In genomic region chr5:5264712-5265111, GRCm38 (mm10) we compare ENCODE assay signal across 12 mouse cellular contexts.
DNase-seq lines count a peak whose midpoint lies in the region; ATAC-seq and TF ChIP-seq lines count a peak whose summit lies in the region.
"Had no signal": no experiment of that assay in that cellular context is flagged by ENCODE, and none has a peak within 500 bp of the region (broad histone marks: within the 10 kb centered on the region; RNA-seq: fewer than 3 reads in every experiment).

No protein-coding gene starts in this region.

- peak overlapping the region; percentile 93 for H3K27ac ChIP-seq in left cerebral cortex, adult 2 months
- peak overlapping the region; percentile 81 for H3K27ac ChIP-seq in hindbrain, embryonic 12.5 days
- H3K27ac ChIP-seq in midbrain, embryonic 16.5 days (ENCODE audit: low read length): peak overlapping the region; percentile 84
- H3K27ac ChIP-seq: kidney, postnatal 0 days; limb, embryonic 13.5 days had no signal

- DNase-seq in frontal cortex, postnatal 14 days (ENCODE audit: low spot score in 2 of 2): no peak
- peak in 1 of 2 experiments; percentile 32 for DNase-seq in left cerebral cortex, adult 2 months (ENCODE audit: extremely low spot score in 1 of 2, low spot score in 2 of 2)
- DNase-seq in left cerebral cortex, adult 8-10 months (ENCODE audit: low spot score in 2 of 2): no peak
- no peak for DNase-seq in ovary, adult 18-20 months (ENCODE audit: low spot score)

- peaks cover 30% of the 10 kb centered on the region for H3K4me1 ChIP-seq in hindbrain, embryonic 12.5 days
- peaks cover 9% of the 10 kb centered on the region; the same call in 1 of the 2 replicates for H3K4me1 ChIP-seq in midbrain, embryonic 16.5 days (ENCODE audit: control insufficient read depth, insufficient read depth, low read length)

- intact Hi-C loops in left cerebral cortex, adult 2 months (cut with DNase I): loop anchor here (2.0 kb wide), 1 partner anchor 116 kb away; no protein-coding TSS in a partner anchor

- 88% methylated on average over 2 of the region's 2 CpGs for WGBS in hindbrain, embryonic 12.5 days
- 65% methylated on average over 2 of the region's 2 CpGs for WGBS in midbrain, embryonic 16.5 days

- no peaks in the 10 kb centered on the region for H3K9me3 ChIP-seq in hindbrain, embryonic 12.5 days (replicated peaks)
- no peaks in the 10 kb centered on the region for H3K9me3 ChIP-seq in midbrain, embryonic 16.5 days (replicated peaks; ENCODE audit: control insufficient read depth, low read length, poor library complexity, severe bottlenecking)
- H3K9me3 ChIP-seq: limb, embryonic 13.5 days had no signal

- peak; percentile 10; the same call in 1 of the 2 replicates for ATAC-seq in frontal cortex, adult (ENCODE audit: low TSS enrichment)
- ATAC-seq in hindbrain, embryonic 12.5 days (ENCODE audit: low FRiP score): no peak
- ATAC-seq in midbrain, embryonic 16.5 days: 0 out of 2 replicates have a peak, but pooled peaks have one; percentile 7
- no peak for ATAC-seq in cerebellum, adult (ENCODE audit: insufficient number of reproducible peaks, low FRiP score, low TSS enrichment)
- ATAC-seq: intestine, embryonic 16.5 days had no signal

- no peaks in the 10 kb centered on the region for H3K27me3 ChIP-seq in hindbrain, embryonic 12.5 days
- H3K27me3 ChIP-seq in midbrain, embryonic 16.5 days (ENCODE audit: control insufficient read depth, insufficient read depth, low read depth, low read length): no peaks in the 10 kb centered on the region
- H3K27me3 ChIP-seq: limb, embryonic 13.5 days; Patski had no signal

- no peak overlapping the region for H3K9ac ChIP-seq in hindbrain, embryonic 12.5 days
- H3K9ac ChIP-seq in midbrain, embryonic 16.5 days (ENCODE audit: low read depth, low read length): peak overlapping the region; percentile 62
- H3K9ac ChIP-seq: limb, embryonic 13.5 days had no signal

- no peaks in the 10 kb centered on the region for H3K36me3 ChIP-seq in hindbrain, embryonic 12.5 days
- H3K36me3 ChIP-seq in midbrain, embryonic 16.5 days (ENCODE audit: control insufficient read depth, insufficient read depth, low read length): no peaks in the 10 kb centered on the region
- H3K36me3 ChIP-seq: limb, embryonic 13.5 days had no signal

- peak overlapping the region; percentile 45 for H3K4me2 ChIP-seq in hindbrain, embryonic 12.5 days (replicated peaks)
- peak overlapping the region; percentile 54 for H3K4me2 ChIP-seq in midbrain, embryonic 16.5 days (ENCODE audit: low read length)
- H3K4me2 ChIP-seq: limb, embryonic 13.5 days had no signal

- TF ChIP-seq CTCF in left cerebral cortex, adult 2 months (IDR thresholded peaks at IDR 0.05): no peak

- H3K4me3 ChIP-seq in left cerebral cortex, adult 2 months: peak overlapping the region; percentile 62
- peak overlapping the region; percentile 22; the same call in 1 of the 2 replicates for H3K4me3 ChIP-seq in hindbrain, embryonic 12.5 days
- H3K4me3 ChIP-seq in midbrain, embryonic 16.5 days (ENCODE audit: low read depth, low read length): peak overlapping the region; percentile 37
- H3K4me3 ChIP-seq: limb, embryonic 13.5 days had no signal

Comparison
In these comparisons a context has a peak if more than half of its experiments do, and no peak if none do; other contexts are left out.
1. ATAC-seq: peak in frontal cortex, adult (single experiment) and midbrain, embryonic 16.5 days (single experiment); none in hindbrain, embryonic 12.5 days (single experiment) and cerebellum, adult (single experiment).
2. Peak in every context shown above with its lines, with median percentiles within 50 percentile points of each other: H3K27ac ChIP-seq and H3K4me3 ChIP-seq.